In genomic region chr2:115520413-115521139, GRCm38 (mm10) we compare ENCODE assay signal across 18 mouse cellular contexts.
DNase-seq lines count a peak whose midpoint lies in the region; ATAC-seq and TF ChIP-seq lines count a peak whose summit lies in the region.
"Had no signal": no experiment of that assay in that cellular context is flagged by ENCODE, and none has a peak within 500 bp of the region (broad histone marks: within the 10 kb centered on the region; RNA-seq: fewer than 3 reads in every experiment).

No protein-coding gene starts in this region.

- H3K27me3 ChIP-seq in lung, embryonic 14.5 days (ENCODE audit: insufficient read depth, low read length) = no peaks in the 10 kb centered on the region
- H3K27me3 ChIP-seq in lung, postnatal 0 days (replicated peaks; ENCODE audit: insufficient read depth, low read length) = no peaks in the 10 kb centered on the region
- no peaks in the 10 kb centered on the region for H3K27me3 ChIP-seq in intestine, postnatal 0 days (replicated peaks; ENCODE audit: control insufficient read depth, insufficient read depth, low read length)
- H3K27me3 ChIP-seq in liver, postnatal 0 days (ENCODE audit: insufficient read depth, low read length) = no peaks in the 10 kb centered on the region
- H3K27me3 ChIP-seq: hindbrain, embryonic 13.5 days had no signal

- TF ChIP-seq EP300 in lung, postnatal 0 days (IDR thresholded peaks at IDR 0.05) = no peak
- peak; percentile 67 for TF ChIP-seq EP300 in liver, postnatal 0 days (IDR thresholded peaks at IDR 0.05; ENCODE audit: low read depth)

- H3K4me2 ChIP-seq in lung, embryonic 14.5 days = no peak overlapping the region
- no peak overlapping the region for H3K4me2 ChIP-seq in lung, postnatal 0 days (replicated peaks; ENCODE audit: low read depth, low read length)
- peak overlapping the region; percentile 53 for H3K4me2 ChIP-seq in intestine, postnatal 0 days (replicated peaks; ENCODE audit: low read depth)
- H3K4me2 ChIP-seq in liver, postnatal 0 days (ENCODE audit: low read depth, low read length) = peak overlapping the region; percentile 54
- H3K4me2 ChIP-seq: embryonic facial prominence, embryonic 13.5 days; hindbrain, embryonic 13.5 days; midbrain, embryonic 11.5 days had no signal

- 49% methylated on average over 10 of the region's 10 CpGs for WGBS in lung, embryonic 14.5 days
- 41% methylated on average over 10 of the region's 10 CpGs for WGBS in lung, postnatal 0 days
- WGBS in intestine, postnatal 0 days = 34% methylated on average over 10 of the region's 10 CpGs
- WGBS in liver, postnatal 0 days (ENCODE audit: insufficient replicate concordance) = 36% methylated on average over 10 of the region's 10 CpGs

- H3K4me3 ChIP-seq in lung, embryonic 14.5 days (ENCODE audit: low read depth, low read length) = no peak overlapping the region
- no peak overlapping the region for H3K4me3 ChIP-seq in lung, postnatal 0 days (ENCODE audit: low read depth, low read length)
- no peak overlapping the region for H3K4me3 ChIP-seq in intestine, postnatal 0 days (ENCODE audit: low read depth, low read length)
- no peak overlapping the region for H3K4me3 ChIP-seq in liver, postnatal 0 days (ENCODE audit: low read depth, low read length)
- H3K4me3 ChIP-seq in left cerebral cortex, adult 2 months = no peak overlapping the region
- H3K4me3 ChIP-seq: embryonic facial prominence, embryonic 13.5 days; hindbrain, embryonic 13.5 days; myocyte had no signal

- no peak overlapping the region for H3K9ac ChIP-seq in lung, embryonic 14.5 days
- H3K9ac ChIP-seq in lung, postnatal 0 days (replicated peaks; ENCODE audit: low read depth) = no peak overlapping the region
- H3K9ac ChIP-seq in intestine, postnatal 0 days (ENCODE audit: low read depth, low read length) = no peak overlapping the region
- H3K9ac ChIP-seq in liver, postnatal 0 days (replicated peaks) = peak overlapping the region; percentile 48
- H3K9ac ChIP-seq: embryonic facial prominence, embryonic 13.5 days; hindbrain, embryonic 13.5 days had no signal

- DNase-seq in lung, embryonic 14.5 days = peak; percentile 19
- no peak for DNase-seq in lung, postnatal 0 days (ENCODE audit: low spot score)
- DNase-seq in liver, postnatal 0 days = peak; percentile 40
- DNase-seq in adipocyte (ENCODE audit: low spot score) = no peak
- DNase-seq in heart, adult 18-20 months = no peak
- DNase-seq in left cerebral cortex, adult 2 months (ENCODE audit: extremely low spot score in 1 of 2, low spot score in 2 of 2) = no peak
- DNase-seq: adrenal gland, postnatal 14 days; cerebellum, postnatal 14 days; gastrocnemius, postnatal 10 days; heart, postnatal 10 days; kidney, adult 8-10 months; lung, postnatal 36 days had no signal

- peaks cover 6% of the 10 kb centered on the region; the same call in 1 of the 2 replicates for H3K4me1 ChIP-seq in lung, embryonic 14.5 days (ENCODE audit: insufficient read depth)
- no peaks in the 10 kb centered on the region for H3K4me1 ChIP-seq in lung, postnatal 0 days (ENCODE audit: insufficient read depth, low read depth, low read length)
- no peaks in the 10 kb centered on the region for H3K4me1 ChIP-seq in intestine, postnatal 0 days (replicated peaks; ENCODE audit: control insufficient read depth, insufficient read depth, low read length)
- no peaks in the 10 kb centered on the region for H3K4me1 ChIP-seq in liver, postnatal 0 days (ENCODE audit: insufficient read depth)
- H3K4me1 ChIP-seq: embryonic facial prominence, embryonic 13.5 days had no signal

- intact Hi-C loops in left cerebral cortex, adult 2 months (cut with DNase I) = no loop called here

- H3K36me3 ChIP-seq in lung, embryonic 14.5 days (ENCODE audit: insufficient read depth) = no peaks in the 10 kb centered on the region
- no peaks in the 10 kb centered on the region for H3K36me3 ChIP-seq in lung, postnatal 0 days (ENCODE audit: insufficient read depth, low read length)
- no peaks in the 10 kb centered on the region for H3K36me3 ChIP-seq in intestine, postnatal 0 days (ENCODE audit: control insufficient read depth, insufficient read depth)
- no peaks in the 10 kb centered on the region for H3K36me3 ChIP-seq in liver, postnatal 0 days (replicated peaks; ENCODE audit: insufficient read depth, low read length)
- H3K36me3 ChIP-seq: embryonic facial prominence, embryonic 13.5 days; G1E; hindbrain, embryonic 13.5 days had no signal

- no peaks in the 10 kb centered on the region for H3K9me3 ChIP-seq in lung, embryonic 14.5 days (ENCODE audit: low read depth, low read length)
- H3K9me3 ChIP-seq in lung, postnatal 0 days (ENCODE audit: low read length) = no peaks in the 10 kb centered on the region
- no peaks in the 10 kb centered on the region for H3K9me3 ChIP-seq in intestine, postnatal 0 days (ENCODE audit: control insufficient read depth)
- no peaks in the 10 kb centered on the region for H3K9me3 ChIP-seq in liver, postnatal 0 days (ENCODE audit: low read length)
- H3K9me3 ChIP-seq: embryonic facial prominence, embryonic 13.5 days; G1E; hindbrain, embryonic 13.5 days had no signal

- ATAC-seq in lung, embryonic 14.5 days (ENCODE audit: insufficient read depth) = no peak
- no peak for ATAC-seq in lung, postnatal 0 days
- peak; percentile 88 for ATAC-seq in intestine, postnatal 0 days
- peak; percentile 95 for ATAC-seq in liver, postnatal 0 days

- no peak for TF ChIP-seq CTCF in lung, embryonic 14.5 days (IDR thresholded peaks at IDR 0.05; ENCODE audit: low read depth)
- no peak for TF ChIP-seq CTCF in lung, postnatal 0 days (IDR thresholded peaks at IDR 0.05)
- no peak for TF ChIP-seq CTCF in intestine, postnatal 0 days (IDR thresholded peaks at IDR 0.05; ENCODE audit: low read depth)
- no peak for TF ChIP-seq CTCF in liver, postnatal 0 days (IDR thresholded peaks at IDR 0.05; ENCODE audit: low read depth)
- TF ChIP-seq CTCF in left cerebral cortex, adult 2 months (IDR thresholded peaks at IDR 0.05) = no peak

- no peak overlapping the region for H3K27ac ChIP-seq in lung, embryonic 14.5 days (ENCODE audit: low read depth)
- no peak overlapping the region for H3K27ac ChIP-seq in lung, postnatal 0 days (ENCODE audit: low read length)
- no peak overlapping the region for H3K27ac ChIP-seq in intestine, postnatal 0 days (ENCODE audit: low read depth, low read length)
- H3K27ac ChIP-seq in liver, postnatal 0 days (ENCODE audit: low read depth) = peak overlapping the region; percentile 92
- H3K27ac ChIP-seq in left cerebral cortex, adult 2 months = no peak overlapping the region
- H3K27ac ChIP-seq: embryonic facial prominence, embryonic 13.5 days; hindbrain, embryonic 13.5 days had no signal

Comparison
In these comparisons a context has a peak if more than half of its experiments do, and no peak if none do; other contexts are left out.
1. DNase-seq: peak in lung, embryonic 14.5 days (single experiment) and liver, postnatal 0 days (single experiment); none in lung, postnatal 0 days (single experiment), adipocyte (single experiment), heart, adult 18-20 months (0 of 2) and left cerebral cortex, adult 2 months (0 of 2).
2. ATAC-seq: peak in intestine, postnatal 0 days (single experiment) and liver, postnatal 0 days (single experiment); none in lung, embryonic 14.5 days (single experiment) and lung, postnatal 0 days (single experiment).
3. H3K4me2 ChIP-seq: peak in intestine, postnatal 0 days (single experiment) and liver, postnatal 0 days (single experiment); none in lung, embryonic 14.5 days (single experiment) and lung, postnatal 0 days (single experiment).